Mouse (Mus musculus): Measurements from ENCODE around the gene Ell2. TPM values are rescaled to one million over a fixed set of nuclear protein-coding genes. Genes with fewer than 3 reads are reported as not detected.
"Not testable (repeated sequence)": the region's sequence is repeated elsewhere in the genome, so short reads cannot be mapped to it uniquely, and the experiment has no call there.

Gene Ell2
- 10 to 100 TPM; 41.9 to 54.0 (median 49.3) TPM for total RNA-seq (2022)

GRCm38 (mm10) chr13:75706457-75706856, at the start of gene Ell2:
Ell2 (plus strand) TSS chr13:75706757.
- no peak for DNase-seq (ENCODE audit: low spot score in 2 of 2)

GRCm38 (mm10) chr13:75685438-75685837, 21.1 kb upstream of the Ell2 start:
- DNase-seq (ENCODE audit: low spot score in 2 of 2), result no peak

GRCm38 (mm10) chr13:75686995-75687394, 19.6 kb upstream of the Ell2 start:
- DNase-seq (ENCODE audit: low spot score in 2 of 2), result no peak

GRCm38 (mm10) chr13:75691625-75692024, 14.9 kb upstream of the Ell2 start:
- no peak for DNase-seq (ENCODE audit: low spot score in 2 of 2)

- DNase-seq (ENCODE audit: low spot score in 2 of 2), result no peak
These were observed 13.5 kb upstream of the Ell2 start for GRCm38 (mm10) chr13:75693081-75693480.

GRCm38 (mm10) chr13:75702814-75703213, 3.7 kb upstream of the Ell2 start:
- DNase-seq (ENCODE audit: low spot score in 2 of 2), result no peak

GRCm38 (mm10) chr13:75706882-75707816, 592 bp downstream of the Ell2 start:
- DNase-seq (ENCODE audit: low spot score in 2 of 2), result peak; percentile 68 to 89

GRCm38 (mm10) chr13:75707821-75708636, 1.5 kb downstream of the Ell2 start:
- peak; percentile 40 to 43 for DNase-seq (ENCODE audit: low spot score in 2 of 2)

- no peak for DNase-seq (ENCODE audit: low spot score in 2 of 2)
These were observed 2.1 kb downstream of the Ell2 start for GRCm38 (mm10) chr13:75708637-75709002.

GRCm38 (mm10) chr13:75709026-75709778, 2.6 kb downstream of the Ell2 start:
- peak in 1 of 2 experiments; percentile 36 for DNase-seq (ENCODE audit: low spot score in 2 of 2)

- DNase-seq (ENCODE audit: low spot score in 2 of 2), result no peak
These were observed 3.6 kb downstream of the Ell2 start for GRCm38 (mm10) chr13:75710152-75710551.

- DNase-seq (ENCODE audit: low spot score in 2 of 2), result not testable (repeated sequence)
These were observed 5.0 kb downstream of the Ell2 start for GRCm38 (mm10) chr13:75711517-75711916.

- DNase-seq (ENCODE audit: low spot score in 2 of 2), result not testable (repeated sequence)
These were observed 6.0 kb downstream of the Ell2 start for GRCm38 (mm10) chr13:75712544-75712943.

- no peak for DNase-seq (ENCODE audit: low spot score in 2 of 2)
These were observed 7.8 kb downstream of the Ell2 start for GRCm38 (mm10) chr13:75714407-75714806.

- DNase-seq (ENCODE audit: low spot score in 2 of 2), result no peak
These were observed 11.2 kb downstream of the Ell2 start for GRCm38 (mm10) chr13:75717638-75718302.

GRCm38 (mm10) chr13:75718376-75718775, 11.8 kb downstream of the Ell2 start:
- no peak for DNase-seq (ENCODE audit: low spot score in 2 of 2)

GRCm38 (mm10) chr13:75719645-75720044, 13.1 kb downstream of the Ell2 start:
- DNase-seq (ENCODE audit: low spot score in 2 of 2), result no peak

GRCm38 (mm10) chr13:75726569-75727373, 20.2 kb downstream of the Ell2 start:
- no peak for DNase-seq (ENCODE audit: low spot score in 2 of 2)

- no peak for DNase-seq (ENCODE audit: low spot score in 2 of 2)
These were observed 21.4 kb downstream of the Ell2 start for GRCm38 (mm10) chr13:75727932-75728331.

GRCm38 (mm10) chr13:75729834-75730233, 23.3 kb downstream of the Ell2 start:
- no peak for DNase-seq (ENCODE audit: low spot score in 2 of 2)

Data from left cerebral cortex, adult 8-10 months (tissue).